Mouse (Mus musculus): ENCODE data around the gene Adgra3. TPM values are rescaled to one million over a fixed set of nuclear protein-coding genes. Genes with fewer than 3 reads are reported as not detected.
A peak's percentile ranks its signal among the peaks of the same experiment; 100 is the strongest.

The Adgra3 gene
- 10 to 100 TPM; 19.9 to 29.2 TPM for total RNA-seq (2021)
- long read RNA-seq, experiment 1, full-length matches to known transcripts, result 59 of 72 reads
- long read RNA-seq, experiment 1, partial matches to known transcripts, result 3 of 72 reads
- long read RNA-seq, experiment 1, other reads (novel, unspliced or antisense), result 10 of 72 reads
- long read RNA-seq, experiment 2, full-length matches to known transcripts, result 49 of 54 reads
- long read RNA-seq, experiment 2, partial matches to known transcripts, result 3 of 54 reads
- long read RNA-seq, experiment 2, other reads (novel, unspliced or antisense), result 2 of 54 reads

GRCm38 (mm10) chr5:50058421-50059286 lies at the start of gene Adgra3:
Gene Adgra3, minus strand, starts transcription at chr5:50059006.
- peak; percentile 82 for DNase-seq

- no peak for DNase-seq
Measured at GRCm38 (mm10) chr5:50083441-50083840, 24.6 kb upstream of the Adgra3 start.

- DNase-seq, result no peak
Measured at GRCm38 (mm10) chr5:50074245-50074644, 15.4 kb upstream of the Adgra3 start.

GRCm38 (mm10) chr5:50064236-50064635 lies 5.4 kb upstream of the Adgra3 start:
- no peak for DNase-seq

- DNase-seq, result no peak
Measured at GRCm38 (mm10) chr5:50059586-50059985, 780 bp upstream of the Adgra3 start.

GRCm38 (mm10) chr5:50057612-50058420 lies 990 bp downstream of the Adgra3 start:
- DNase-seq, result no peak

- no peak for DNase-seq
Measured at GRCm38 (mm10) chr5:50052456-50052855, 6.3 kb downstream of the Adgra3 start.

GRCm38 (mm10) chr5:50050668-50051425 lies 8.0 kb downstream of the Adgra3 start:
- DNase-seq, result no peak

- DNase-seq, result no peak
Measured at GRCm38 (mm10) chr5:50050037-50050436, 8.8 kb downstream of the Adgra3 start.

GRCm38 (mm10) chr5:50049506-50049905 lies 9.3 kb downstream of the Adgra3 start:
- no peak for DNase-seq

- no peak for DNase-seq
Measured at GRCm38 (mm10) chr5:50048960-50049359, 9.8 kb downstream of the Adgra3 start.

GRCm38 (mm10) chr5:50048271-50048851 lies 10.4 kb downstream of the Adgra3 start:
- DNase-seq, result no peak

- DNase-seq, result no peak
Measured at GRCm38 (mm10) chr5:50045180-50045579, 13.6 kb downstream of the Adgra3 start.

GRCm38 (mm10) chr5:50043677-50044076 lies 15.1 kb downstream of the Adgra3 start:
- no peak for DNase-seq

- no peak for DNase-seq
Measured at GRCm38 (mm10) chr5:50042274-50042943, 16.4 kb downstream of the Adgra3 start.

- no peak for DNase-seq
Measured at GRCm38 (mm10) chr5:50039521-50039920, 19.3 kb downstream of the Adgra3 start.

- no peak for DNase-seq
Measured at GRCm38 (mm10) chr5:50037666-50038065, 21.1 kb downstream of the Adgra3 start.

- no peak for DNase-seq
Measured at GRCm38 (mm10) chr5:50034900-50035514, 23.8 kb downstream of the Adgra3 start.

- no peak for DNase-seq
Measured at GRCm38 (mm10) chr5:50034231-50034630, 24.6 kb downstream of the Adgra3 start.

- DNase-seq, result no peak
Measured at GRCm38 (mm10) chr5:50033660-50034059, 25.1 kb downstream of the Adgra3 start.
